Mouse (Mus musculus) intestine, embryonic 16.5 days (tissue): ENCODE data around the gene Dst. TPM values are rescaled to one million over a fixed set of nuclear protein-coding genes. Genes with fewer than 3 reads are reported as not detected.
A peak's percentile ranks its signal among the peaks of the same experiment; 100 is the strongest.

ENCODE experiments used
- ATAC-seq: fragments of 200-750 bp; cut with Nextera tagmentation; 2 replicates; pipeline ENCODE4 v1.8.0; 2017; ENCODE audit warnings: moderate TSS enrichment, moderate library complexity
- H3K27ac ChIP-seq: fragments of 300-500 bp; sonication (generic); 2 replicates; pipeline ENCODE4 v1.5.1; 2014; ENCODE audit warnings: mild to moderate bottlenecking, low read length
- H3K27me3 ChIP-seq: fragments of 300-500 bp; sonication (generic); replicated peaks from 2 replicates; pipeline ENCODE4 v1.6.1; 2014; ENCODE audit warnings: low read length, control low read depth, mixed read lengths; ENCODE audit not compliant: control insufficient read depth, insufficient read depth
- H3K36me3 ChIP-seq: fragments of 300-500 bp; sonication (generic); 2 replicates; pipeline ENCODE4 v1.6.1; 2014; ENCODE audit warnings: low read length, control low read depth; ENCODE audit not compliant: control insufficient read depth, insufficient read depth
- H3K4me1 ChIP-seq: fragments of 300-500 bp; sonication (generic); 2 replicates; pipeline ENCODE4 v1.6.1; 2014; ENCODE audit warnings: low read length, control low read depth, mixed read lengths; ENCODE audit not compliant: control insufficient read depth, insufficient read depth
- H3K4me2 ChIP-seq: fragments of 300-500 bp; sonication (generic); 2 replicates; pipeline ENCODE4 v1.6.1; 2014; ENCODE audit warnings: low read depth, low read length, control low read depth
- H3K4me3 ChIP-seq: fragments of 300-500 bp; sonication (generic); 2 replicates; pipeline ENCODE4 v1.5.1; 2014; ENCODE audit warnings: mild to moderate bottlenecking, low read length
- H3K9ac ChIP-seq: fragments of 300-500 bp; sonication (generic); 2 replicates; pipeline ENCODE4 v1.6.1; 2014; ENCODE audit warnings: low read depth, low read length
- H3K9me3 ChIP-seq: fragments of 300-500 bp; sonication (generic); 2 replicates; pipeline ENCODE4 v1.6.1; 2016; ENCODE audit warnings: low read length, control low read depth; ENCODE audit not compliant: control insufficient read depth
- WGBS: fragments of 180-500 bp; shearing (Covaris S2); extraction: QIAGEN DNeasy Blood & Tissue Kit; methylation state at CpG from one replicate; pipeline ENCODE4 v1.1.7; 2014; 5-methylcytosine and 5-hydroxymethylcytosine counted together
- polyA plus RNA-seq: library from polyadenylated mRNA; unstranded; fragments of >200 nt; fragmentation: Nextera tagmentation; extraction: Ambion mirVana; gene quantifications from 2 replicates; pipeline ENCODE4 v1.2.1, GENCODE M21; 2015

Gene Dst
- polyA plus RNA-seq, 1 experiment from 2014 or later: 15.1 TPM

GRCm38 (mm10) chr1:34159898-34160297, 251.9 kb downstream of the Dst start:
- Histone ChIP-seq H3K4me3 (no peak overlapping the region), H3K9ac (no peak overlapping the region), H3K27me3 (no peaks in the 10 kb centered on the region), H3K27ac (no peak overlapping the region), H3K4me1 (no peaks in the 10 kb centered on the region), H3K9me3 (no peaks in the 10 kb centered on the region), H3K4me2 (no peak overlapping the region), H3K36me3 (no peaks in the 10 kb centered on the region)
- ATAC-seq: no peak
- WGBS: 82% methylated on average over 7 of the region's 7 CpGs

GRCm38 (mm10) chr1:34164616-34165295, 256.7 kb downstream of the Dst start:
- ATAC-seq: peak; percentile 48; the same call in 1 of the 2 replicates
- Histone ChIP-seq H3K27ac (no peak overlapping the region), H3K36me3 (no peaks in the 10 kb centered on the region), H3K9me3 (no peaks in the 10 kb centered on the region), H3K4me2 (no peak overlapping the region), H3K27me3 (no peaks in the 10 kb centered on the region), H3K4me3 (no peak overlapping the region), H3K4me1 (no peaks in the 10 kb centered on the region), H3K9ac (no peak overlapping the region)
- 69% methylated on average over 14 of the region's 14 CpGs for WGBS

GRCm38 (mm10) chr1:34165926-34166325, 257.9 kb downstream of the Dst start:
- H3K9ac ChIP-seq: no peak overlapping the region

GRCm38 (mm10) chr1:34167151-34168057, 259.4 kb downstream of the Dst start:
- Histone ChIP-seq H3K27ac (no peak overlapping the region; the same call in 1 of the 2 replicates), H3K4me1 (no peaks in the 10 kb centered on the region), H3K4me3 (no peak overlapping the region), H3K9ac (no peak overlapping the region), H3K9me3 (no peaks in the 10 kb centered on the region), H3K36me3 (peaks cover 2% of the 10 kb centered on the region; the same call in 1 of the 2 replicates), H3K27me3 (no peaks in the 10 kb centered on the region), H3K4me2 (no peak overlapping the region)
- 59% methylated on average over 19 of the region's 19 CpGs for WGBS
- no peak for ATAC-seq

More at GRCm38 (mm10) chr1:34165926-34166325, 257.9 kb downstream of the Dst start:
- Histone ChIP-seq H3K4me1 (no peaks in the 10 kb centered on the region), H3K36me3 (no peaks in the 10 kb centered on the region), H3K27me3 (no peaks in the 10 kb centered on the region), H3K27ac (no peak overlapping the region), H3K4me3 (no peak overlapping the region), H3K9me3 (no peaks in the 10 kb centered on the region), H3K4me2 (no peak overlapping the region)
- 94% methylated on average over 4 of the region's 4 CpGs for WGBS
- no peak for ATAC-seq

DNA sequence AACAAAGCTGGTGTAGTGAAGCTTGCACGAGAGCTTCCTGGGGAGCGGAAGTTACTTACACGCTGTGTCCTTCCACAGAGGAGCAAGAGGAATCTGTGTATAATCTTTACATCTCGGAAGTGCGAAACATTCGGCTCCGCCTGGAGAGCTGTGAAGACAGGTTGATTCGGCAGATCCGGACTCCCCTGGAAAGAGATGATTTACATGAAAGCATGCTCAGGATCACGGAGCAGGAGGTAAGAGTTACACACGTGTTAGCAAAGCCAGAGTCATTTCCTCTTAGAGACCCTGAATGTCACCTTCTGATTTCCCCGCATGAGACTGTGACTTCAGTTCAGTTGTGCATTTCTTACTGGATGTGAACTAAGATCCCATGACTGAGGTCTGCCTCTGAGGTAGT, 261.1 kb downstream of the Dst start:
- Histone ChIP-seq H3K4me2 (no peak overlapping the region), H3K36me3 (peaks cover 2% of the 10 kb centered on the region; the same call in 1 of the 2 replicates), H3K9ac (no peak overlapping the region), H3K27ac (no peak overlapping the region), H3K9me3 (no peaks in the 10 kb centered on the region), H3K4me1 (no peaks in the 10 kb centered on the region), H3K27me3 (no peaks in the 10 kb centered on the region), H3K4me3 (no peak overlapping the region)
- ATAC-seq: no peak
- 95% methylated on average over 12 of the region's 12 CpGs for WGBS

DNA sequence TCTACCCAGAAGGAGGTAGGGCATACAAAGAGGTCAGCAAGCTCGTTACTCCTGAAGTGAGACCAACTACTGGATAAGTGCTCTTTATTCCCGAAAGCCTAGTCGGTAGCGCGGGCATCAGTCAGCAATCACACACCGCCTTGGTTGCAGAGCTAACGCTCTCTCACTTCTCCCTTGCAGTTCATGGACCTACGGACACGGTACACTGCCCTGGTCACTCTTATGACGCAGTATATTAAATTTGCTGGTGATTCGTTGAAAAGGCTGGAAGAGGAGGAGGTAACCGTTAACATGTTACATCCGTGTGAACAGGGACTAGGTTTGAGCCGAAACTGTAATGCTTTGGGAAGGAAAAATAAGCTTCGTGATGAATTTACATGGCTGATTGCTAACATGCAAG, 266.5 kb downstream of the Dst start:
- Histone ChIP-seq H3K9me3 (no peaks in the 10 kb centered on the region), H3K27me3 (no peaks in the 10 kb centered on the region), H3K4me1 (no peaks in the 10 kb centered on the region), H3K36me3 (peaks cover 6% of the 10 kb centered on the region; the same call in 1 of the 2 replicates), H3K4me2 (no peak overlapping the region), H3K27ac (no peak overlapping the region), H3K4me3 (no peak overlapping the region), H3K9ac (no peak overlapping the region)
- ATAC-seq: no peak
- WGBS: 95% methylated on average over 15 of the region's 15 CpGs

GRCm38 (mm10) chr1:34174961-34175360, 266.9 kb downstream of the Dst start:
- H3K27me3 ChIP-seq: no peaks in the 10 kb centered on the region
- H3K9ac ChIP-seq: no peak overlapping the region
- peaks cover 6% of the 10 kb centered on the region; the same call in 1 of the 2 replicates for H3K36me3 ChIP-seq
- H3K4me3 ChIP-seq: no peak overlapping the region
- no peaks in the 10 kb centered on the region for H3K4me1 ChIP-seq
- ATAC-seq: no peak
- no peak overlapping the region for H3K27ac ChIP-seq
- no peaks in the 10 kb centered on the region for H3K9me3 ChIP-seq
- WGBS: 78% methylated on average over 8 of the region's 8 CpGs
- no peak overlapping the region for H3K4me2 ChIP-seq

DNA sequence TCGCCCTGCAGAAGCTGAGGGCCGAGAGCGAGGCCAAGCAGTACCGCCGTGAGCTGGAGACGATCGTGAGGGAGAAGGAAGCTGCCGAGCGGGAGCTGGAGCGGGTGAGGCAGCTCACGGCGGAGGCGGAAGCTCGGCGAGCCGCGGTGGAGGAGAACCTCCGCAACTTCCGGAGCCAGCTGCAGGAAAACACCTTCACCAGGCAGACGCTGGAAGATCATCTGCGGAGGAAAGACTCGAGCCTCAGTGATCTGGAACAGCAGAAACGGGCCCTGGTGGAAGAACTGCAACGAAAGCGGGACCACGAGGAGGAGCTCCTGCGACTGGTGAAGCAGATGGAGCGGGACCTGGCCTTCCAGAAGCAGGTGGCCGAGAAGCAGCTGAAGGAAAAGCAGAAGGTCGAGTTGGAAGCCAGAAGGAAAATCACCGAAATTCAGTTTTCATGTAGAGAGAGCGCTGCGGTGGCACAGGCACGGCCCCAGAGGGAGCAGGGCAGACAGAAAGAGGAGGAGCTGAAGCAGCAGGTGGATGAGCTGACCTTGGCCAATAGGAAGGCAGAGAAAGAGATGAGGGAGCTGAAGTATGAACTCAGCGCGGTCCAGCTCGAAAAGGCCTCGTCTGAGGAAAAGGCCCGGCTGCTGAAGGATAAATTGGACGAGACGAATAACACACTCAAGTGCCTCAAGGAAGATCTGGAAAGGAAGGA, 270.1 kb downstream of the Dst start:
- WGBS: 90% methylated on average over 41 of the region's 41 CpGs
- Histone ChIP-seq H3K9ac (no peak overlapping the region), H3K27me3 (no peaks in the 10 kb centered on the region), H3K4me1 (no peaks in the 10 kb centered on the region), H3K9me3 (no peaks in the 10 kb centered on the region), H3K4me3 (no peak overlapping the region), H3K36me3 (0 out of 2 replicates have a peak, but pooled peaks cover 4% of the 10 kb centered on the region), H3K4me2 (no peak overlapping the region), H3K27ac (no peak overlapping the region)
- no peak for ATAC-seq

- H3K36me3 ChIP-seq: 0 out of 2 replicates have a peak, but pooled peaks cover 4% of the 10 kb centered on the region
- ATAC-seq: no peak
- no peak overlapping the region for H3K27ac ChIP-seq
- no peak overlapping the region for H3K4me2 ChIP-seq
- H3K4me1 ChIP-seq: no peaks in the 10 kb centered on the region
- 95% methylated on average over 19 of the region's 19 CpGs for WGBS
- H3K27me3 ChIP-seq: no peaks in the 10 kb centered on the region
- no peak overlapping the region for H3K4me3 ChIP-seq
- no peak overlapping the region for H3K9ac ChIP-seq
- no peaks in the 10 kb centered on the region for H3K9me3 ChIP-seq
These were observed 271.7 kb downstream of the Dst start for GRCm38 (mm10) chr1:34179756-34180155.
